Mouse (Mus musculus): Measurements from ENCODE around the gene Mbd5.

DNA sequence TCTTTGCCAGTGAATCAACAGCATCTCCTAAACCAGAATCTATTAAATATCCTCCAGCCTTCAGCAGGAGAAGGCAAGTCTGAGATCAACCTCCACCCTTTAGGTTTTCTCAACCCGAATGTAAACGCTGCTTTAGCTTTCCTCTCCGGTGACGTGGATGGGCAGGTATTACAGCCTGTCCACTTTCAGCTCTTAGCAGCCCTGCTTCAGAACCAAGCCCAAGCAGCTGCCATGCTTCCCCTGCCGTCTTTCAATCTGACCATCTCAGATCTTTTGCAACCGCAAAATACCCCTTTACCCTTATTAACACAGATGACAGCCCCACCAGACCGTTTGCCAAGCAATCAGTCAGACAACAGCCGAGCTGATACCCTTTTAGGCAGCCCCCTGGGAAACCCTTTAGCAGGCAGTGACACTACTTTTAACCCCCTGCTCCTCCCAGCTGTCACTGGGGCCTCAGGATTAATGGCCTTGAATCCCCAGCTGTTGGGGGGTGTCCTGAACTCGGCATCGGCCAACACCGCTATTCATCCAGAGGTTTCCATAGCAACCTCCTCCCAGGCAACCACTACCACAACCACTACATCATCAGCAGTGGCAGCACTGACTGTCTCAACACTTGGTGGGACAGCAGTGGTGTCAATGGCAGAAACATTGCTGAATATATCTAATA, 323.1 kb downstream of the Mbd5 start:
- no peak for TF ChIP-seq GATA1 (IDR thresholded peaks at IDR 0.05; ENCODE audit: borderline replicate concordance, low read length)
- TF ChIP-seq CTCF (IDR thresholded peaks at IDR 0.05; ENCODE audit: low read depth, low read length) = no peak

Data from G1E (cell line).